ENCODE assay signal across 9 mouse cellular contexts in genomic region chr17:36031583-36032331, GRCm38 (mm10). TPM values are rescaled to one million over a fixed set of nuclear protein-coding genes. Genes with fewer than 3 reads are reported as not detected.
DNase-seq lines count a peak whose midpoint lies in the region; ATAC-seq and TF ChIP-seq lines count a peak whose summit lies in the region.
"Not testable (repeated sequence)": the region's sequence is repeated elsewhere in the genome, so short reads cannot be mapped to it uniquely, and the experiment has no call there.
"Had no signal": no experiment of that assay in that cellular context is flagged by ENCODE, and none has a peak within 500 bp of the region (broad histone marks: within the 10 kb centered on the region; RNA-seq: fewer than 3 reads in every experiment).

No protein-coding gene starts in this region.

- peak; percentile 76 for DNase-seq in A20 (ENCODE audit: low read depth, low spot score)
- DNase-seq in liver, adult 2 months (ENCODE audit: extremely low read depth, low read depth, low spot score) = peak; percentile 32
- DNase-seq in spleen, adult 18-20 months = peak; percentile 59 to 66

- peak; percentile 30; the same call in 1 of the 2 replicates for TF ChIP-seq CTCF in bone marrow macrophage, adult 2 months (IDR thresholded peaks at IDR 0.05; ENCODE audit: low read depth, low read length)
- TF ChIP-seq CTCF in embryonic fibroblast, embryonic 13.5 days (IDR thresholded peaks at IDR 0.05; ENCODE audit: borderline replicate concordance, insufficient read depth, low read length) = peak; percentile 34; the same call in 1 of the 2 replicates
- peak; percentile 44 for TF ChIP-seq CTCF in liver, adult 2 months (IDR thresholded peaks at IDR 0.05; ENCODE audit: low read depth, low read length)

- H3K36me3 ChIP-seq in heart, embryonic 15.5 days; kidney, embryonic 14.5 days (ENCODE audit: control insufficient read depth, insufficient read depth, low read length); liver, adult 2 months (ENCODE audit: control insufficient read depth, insufficient read depth, low read length); midbrain, embryonic 13.5 days: not testable (repeated sequence)

- WGBS in heart, embryonic 15.5 days = 4% methylated on average over 40 of the region's 40 CpGs
- under 1% methylated on average over 40 of the region's 40 CpGs for WGBS in kidney, embryonic 14.5 days
- under 1% methylated on average over 40 of the region's 40 CpGs for WGBS in liver, adult 2 months
- 3% methylated on average over 40 of the region's 40 CpGs for WGBS in midbrain, embryonic 13.5 days

- H3K9ac ChIP-seq in heart, embryonic 15.5 days = peak overlapping the region; percentile 48
- peak overlapping the region; percentile 40; the same call in 1 of the 2 replicates for H3K9ac ChIP-seq in kidney, embryonic 14.5 days (ENCODE audit: low read depth, low read length)
- peak overlapping the region; percentile 92 for H3K9ac ChIP-seq in liver, adult 2 months (ENCODE audit: low read depth, low read length)
- peak overlapping the region; percentile 69 for H3K9ac ChIP-seq in midbrain, embryonic 13.5 days (replicated peaks)

- not testable (repeated sequence) for H3K79me2 ChIP-seq in liver, adult 2 months (ENCODE audit: control insufficient read depth, insufficient read depth, low read length)

- TF ChIP-seq POLR2A in bone marrow macrophage, adult 2 months (IDR thresholded peaks at IDR 0.05; ENCODE audit: borderline replicate concordance, low read depth, low read length); embryonic fibroblast, embryonic 13.5 days (IDR thresholded peaks at IDR 0.05; ENCODE audit: low read depth, low read length); liver, adult 2 months (IDR thresholded peaks at IDR 0.05; ENCODE audit: extremely low read depth, insufficient read depth, low read length): not testable (repeated sequence)

- peak; percentile 43; the same call in 1 of the 2 replicates for ATAC-seq in heart, embryonic 15.5 days (replicated peaks; ENCODE audit: insufficient number of reproducible peaks, insufficient read depth, low FRiP score, low read depth)
- peak; percentile 47 for ATAC-seq in kidney, embryonic 14.5 days (ENCODE audit: low FRiP score, low TSS enrichment)
- ATAC-seq in midbrain, embryonic 13.5 days = peak; percentile 65

- peak overlapping the region; percentile 19; the same call in 1 of the 2 replicates for H3K27ac ChIP-seq in bone marrow macrophage, adult 2 months (ENCODE audit: insufficient read depth, low read depth, low read length)
- not testable (repeated sequence) for H3K27ac ChIP-seq in embryonic fibroblast, embryonic 13.5 days (ENCODE audit: insufficient read depth, low read length); kidney, embryonic 14.5 days (ENCODE audit: low read depth, low read length); midbrain, embryonic 13.5 days
- 0 out of 2 replicates have a peak overlapping the region, but pooled peaks have one; percentile 20 for H3K27ac ChIP-seq in heart, embryonic 15.5 days
- peak overlapping the region; percentile 76 for H3K27ac ChIP-seq in liver, adult 2 months (replicated peaks; ENCODE audit: insufficient read depth, low read depth, low read length)

- not testable (repeated sequence) for H3K9me3 ChIP-seq in heart, embryonic 15.5 days (replicated peaks); kidney, embryonic 14.5 days (ENCODE audit: control insufficient read depth, low read length); midbrain, embryonic 13.5 days

- H3K4me1 ChIP-seq in bone marrow macrophage, adult 2 months (ENCODE audit: control insufficient read depth, insufficient read depth, low read length); embryonic fibroblast, embryonic 13.5 days (ENCODE audit: control insufficient read depth, insufficient read depth, low read length); kidney, embryonic 14.5 days (ENCODE audit: control insufficient read depth, insufficient read depth, low read length): not testable (repeated sequence)
- peaks cover 12% of the 10 kb centered on the region for H3K4me1 ChIP-seq in heart, embryonic 15.5 days (replicated peaks)
- peaks cover 17% of the 10 kb centered on the region for H3K4me1 ChIP-seq in liver, adult 2 months (ENCODE audit: control insufficient read depth, insufficient read depth, low read length)
- H3K4me1 ChIP-seq in midbrain, embryonic 13.5 days (replicated peaks) = peaks cover 12% of the 10 kb centered on the region

- H3K4me3 ChIP-seq in bone marrow macrophage, adult 2 months (ENCODE audit: insufficient read depth, low read length) = peak overlapping the region; percentile 75
- H3K4me3 ChIP-seq in embryonic fibroblast, embryonic 13.5 days (ENCODE audit: insufficient read depth, low read length) = peak overlapping the region; percentile 57
- H3K4me3 ChIP-seq in heart, embryonic 15.5 days = peak overlapping the region; percentile 65
- peak overlapping the region; percentile 44 for H3K4me3 ChIP-seq in kidney, embryonic 14.5 days (ENCODE audit: low read length)
- peak overlapping the region; percentile 68 for H3K4me3 ChIP-seq in liver, adult 2 months (ENCODE audit: insufficient read depth, low read depth, low read length)
- H3K4me3 ChIP-seq in midbrain, embryonic 13.5 days (replicated peaks) = peak overlapping the region; percentile 46

- H3K4me2 ChIP-seq in heart, embryonic 15.5 days = peak overlapping the region; percentile 95
- H3K4me2 ChIP-seq in kidney, embryonic 14.5 days (replicated peaks; ENCODE audit: low read depth, low read length) = peak overlapping the region; percentile 83
- H3K4me2 ChIP-seq in midbrain, embryonic 13.5 days (replicated peaks) = peak overlapping the region; percentile 82

- not testable (repeated sequence) for H3K27me3 ChIP-seq in heart, embryonic 15.5 days; kidney, embryonic 14.5 days (ENCODE audit: control insufficient read depth, insufficient read depth, low read length); liver, adult 2 months (ENCODE audit: control insufficient read depth, insufficient read depth, low read length); midbrain, embryonic 13.5 days

RNA-seq across cellular contexts. Expression of gene H2-T23, which starts 0.9 kb away (rescaled TPM):
- polyA plus RNA-seq in bone marrow macrophage, adult 2 months (2012; ENCODE audit: insufficient read depth, insufficient read length, missing spikeins) = 351 and 364 TPM in 2 replicates
- 15.8 and 21.7 TPM in 2 replicates for polyA plus RNA-seq in embryonic fibroblast, embryonic 13.5 days (2011; ENCODE audit: insufficient read length, low read depth, missing spikeins)
- polyA plus RNA-seq in heart, embryonic 15.5 days (2015; fragmentation: Nextera tagmentation; extraction: Ambion mirVana) = 4.7 and 11.6 TPM in 2 replicates
- polyA plus RNA-seq in kidney, embryonic 14.5 days (2014; fragmentation: Nextera tagmentation; extraction: Ambion mirVana) = 3.0 and 3.7 TPM in 2 replicates
- total RNA-seq in liver, adult 2 months (2014; rRNA removed) = 291 and 323 TPM in 2 replicates
- polyA plus RNA-seq in liver, adult 2 months (2012; rRNA removed) = 423 and 492 TPM in 2 replicates
- polyA plus RNA-seq in midbrain, embryonic 13.5 days (2015; fragmentation: Nextera tagmentation; extraction: Ambion mirVana) = 4.3 and 5.2 TPM in 2 replicates

RNA-seq across cellular contexts. Expression of gene H2-T22, which starts 10.8 kb away (rescaled TPM):
- polyA plus RNA-seq in bone marrow macrophage, adult 2 months (2012; ENCODE audit: insufficient read depth, insufficient read length, missing spikeins) = 89.0 and 112 TPM in 2 replicates
- polyA plus RNA-seq in embryonic fibroblast, embryonic 13.5 days (2011; ENCODE audit: insufficient read length, low read depth, missing spikeins) = 50.4 and 54.1 TPM in 2 replicates
- polyA plus RNA-seq in heart, embryonic 15.5 days (2015; fragmentation: Nextera tagmentation; extraction: Ambion mirVana) = 7.0 and 12.0 TPM in 2 replicates
- polyA plus RNA-seq in kidney, embryonic 14.5 days (2014; fragmentation: Nextera tagmentation; extraction: Ambion mirVana) = 11.2 and 12.0 TPM in 2 replicates
- 115 and 138 TPM in 2 replicates for total RNA-seq in liver, adult 2 months (2014; rRNA removed)
- polyA plus RNA-seq in liver, adult 2 months (2012; rRNA removed) = 98.2 and 110 TPM in 2 replicates
- polyA plus RNA-seq in midbrain, embryonic 13.5 days (2015; fragmentation: Nextera tagmentation; extraction: Ambion mirVana) = 4.4 and 4.8 TPM in 2 replicates

RNA-seq across cellular contexts. Expression of gene Gm6034, which starts 11.0 kb away (rescaled TPM):
- 0.72 TPM in 1 of 2 replicates, not detected in the other for polyA plus RNA-seq in bone marrow macrophage, adult 2 months (2012; ENCODE audit: insufficient read depth, insufficient read length, missing spikeins)
- not detected in 2 replicates for polyA plus RNA-seq in embryonic fibroblast, embryonic 13.5 days (2011; ENCODE audit: insufficient read length, low read depth, missing spikeins)
- polyA plus RNA-seq in heart, embryonic 15.5 days (2015; fragmentation: Nextera tagmentation; extraction: Ambion mirVana) = not detected in 2 replicates
- polyA plus RNA-seq in kidney, embryonic 14.5 days (2014; fragmentation: Nextera tagmentation; extraction: Ambion mirVana) = not detected in 2 replicates
- total RNA-seq in liver, adult 2 months (2014; rRNA removed) = 0.09 TPM in 1 of 2 replicates, not detected in the other
- 0.05 and 0.06 TPM in 2 replicates for polyA plus RNA-seq in liver, adult 2 months (2012; rRNA removed)
- polyA plus RNA-seq in midbrain, embryonic 13.5 days (2015; fragmentation: Nextera tagmentation; extraction: Ambion mirVana) = not detected in 2 replicates
- total RNA-seq: gastrocnemius, adult 8-10 months had no signal

RNA-seq across cellular contexts. Expression of gene H2-T24, which starts 11.4 kb away (rescaled TPM):
- polyA plus RNA-seq in bone marrow macrophage, adult 2 months (2012; ENCODE audit: insufficient read depth, insufficient read length, missing spikeins) = 52.2 and 56.0 TPM in 2 replicates
- polyA plus RNA-seq in embryonic fibroblast, embryonic 13.5 days (2011; ENCODE audit: insufficient read length, low read depth, missing spikeins) = not detected in 2 replicates
- polyA plus RNA-seq in heart, embryonic 15.5 days (2015; fragmentation: Nextera tagmentation; extraction: Ambion mirVana) = 1.3 and 2.7 TPM in 2 replicates
- polyA plus RNA-seq in kidney, embryonic 14.5 days (2014; fragmentation: Nextera tagmentation; extraction: Ambion mirVana) = 2.5 and 4.0 TPM in 2 replicates
- 4.9 and 5.3 TPM in 2 replicates for total RNA-seq in liver, adult 2 months (2014; rRNA removed)
- polyA plus RNA-seq in liver, adult 2 months (2012; rRNA removed) = 1.9 and 2.1 TPM in 2 replicates
- polyA plus RNA-seq in midbrain, embryonic 13.5 days (2015; fragmentation: Nextera tagmentation; extraction: Ambion mirVana) = 7.8 and 8.1 TPM in 2 replicates

RNA-seq across cellular contexts. Expression of gene Gm11127, which starts 26.4 kb away (rescaled TPM):
- polyA plus RNA-seq in bone marrow macrophage, adult 2 months (2012; ENCODE audit: insufficient read depth, insufficient read length, missing spikeins) = not detected in 2 replicates
- not detected in 2 replicates for polyA plus RNA-seq in embryonic fibroblast, embryonic 13.5 days (2011; ENCODE audit: insufficient read length, low read depth, missing spikeins)
- polyA plus RNA-seq in heart, embryonic 15.5 days (2015; fragmentation: Nextera tagmentation; extraction: Ambion mirVana) = 0.13 TPM in 1 of 2 replicates, not detected in the other
- polyA plus RNA-seq in kidney, embryonic 14.5 days (2014; fragmentation: Nextera tagmentation; extraction: Ambion mirVana) = not detected in 2 replicates
- total RNA-seq in liver, adult 2 months (2014; rRNA removed) = 0.13 TPM in 1 of 2 replicates, not detected in the other
- 0.06 TPM in 1 of 2 replicates, not detected in the other for polyA plus RNA-seq in liver, adult 2 months (2012; rRNA removed)
- polyA plus RNA-seq in midbrain, embryonic 13.5 days (2015; fragmentation: Nextera tagmentation; extraction: Ambion mirVana) = not detected in 2 replicates

Comparison
In these comparisons a context has a peak if more than half of its experiments do, and no peak if none do; other contexts are left out.
1. H3K9ac ChIP-seq: peak in every context shown above with its lines; median percentile 92 in liver, adult 2 months; 69 in midbrain, embryonic 13.5 days; 48 in heart, embryonic 15.5 days; 40 in kidney, embryonic 14.5 days.
2. RNA of gene H2-T23, which starts 0.9 kb away (polyA plus RNA-seq): 423 to 492 TPM in liver, adult 2 months and 351 to 364 TPM in bone marrow macrophage, adult 2 months; 15.8 to 21.7 TPM in embryonic fibroblast, embryonic 13.5 days, 4.3 to 5.2 TPM in midbrain, embryonic 13.5 days, 4.7 to 11.6 TPM in heart, embryonic 15.5 days and 3.0 to 3.7 TPM in kidney, embryonic 14.5 days; every median in the first group is over 10 times any median in the second.
3. Peak in every context shown above with its lines, with median percentiles within 50 percentile points of each other: DNase-seq, H3K4me3 ChIP-seq, CTCF ChIP-seq, ATAC-seq and H3K4me2 ChIP-seq.